Mouse (Mus musculus) A20 (cell line): ENCODE data around the gene Olfr420.

Source experiments
- DNase-seq: peaks from one replicate; pipeline ENCODE4 v3.0.0-alpha.2; 2011; ENCODE audit warnings: low read depth, low spot score

The Olfr420 gene

GRCm38 (mm10) chr1:174155333-174155732 is at the start of gene Olfr420:
Gene Olfr420, plus strand, starts transcription at chr1:174155633.
- DNase-seq = no peak

GRCm38 (mm10) chr1:174121062-174121461 is 34.4 kb upstream of the Olfr420 start, which contains the start of gene Olfr231:
Gene Olfr231, minus strand, starts transcription at chr1:174121162.
- DNase-seq = no peak

- no peak for DNase-seq
Observed at GRCm38 (mm10) chr1:174131217-174131616, 24.2 kb upstream of the Olfr420 start, which contains the start of gene Olfr424. Gene Olfr424, plus strand, starts transcription at chr1:174131517.

DNA sequence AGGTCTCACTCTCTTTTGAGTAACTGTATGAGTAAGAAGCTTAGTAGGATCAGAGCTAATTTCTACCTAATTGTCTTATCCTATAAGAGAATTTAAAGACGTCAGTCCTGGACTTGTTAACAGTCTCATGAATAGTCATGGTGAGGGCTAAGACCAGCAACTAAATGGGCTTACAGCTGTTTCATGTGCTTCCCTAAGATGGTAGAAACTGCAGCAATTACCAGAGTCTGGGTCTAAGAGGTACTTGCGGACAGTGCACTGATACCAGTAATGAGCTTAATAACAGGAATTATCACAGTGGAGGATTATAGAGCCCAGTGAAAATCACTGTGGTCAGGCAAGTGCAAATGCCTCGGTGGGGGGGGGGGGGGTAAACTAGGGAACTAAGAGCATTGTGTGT is 23.4 kb upstream of the Olfr420 start:
- DNase-seq = no peak

- peak; percentile 4 for DNase-seq
Observed at GRCm38 (mm10) chr1:174141384-174141783, 14.0 kb upstream of the Olfr420 start.

GRCm38 (mm10) chr1:174146696-174147095 is 8.7 kb upstream of the Olfr420 start:
- no peak for DNase-seq

GRCm38 (mm10) chr1:174149289-174149688 is 6.1 kb upstream of the Olfr420 start:
- DNase-seq = no peak

DNA sequence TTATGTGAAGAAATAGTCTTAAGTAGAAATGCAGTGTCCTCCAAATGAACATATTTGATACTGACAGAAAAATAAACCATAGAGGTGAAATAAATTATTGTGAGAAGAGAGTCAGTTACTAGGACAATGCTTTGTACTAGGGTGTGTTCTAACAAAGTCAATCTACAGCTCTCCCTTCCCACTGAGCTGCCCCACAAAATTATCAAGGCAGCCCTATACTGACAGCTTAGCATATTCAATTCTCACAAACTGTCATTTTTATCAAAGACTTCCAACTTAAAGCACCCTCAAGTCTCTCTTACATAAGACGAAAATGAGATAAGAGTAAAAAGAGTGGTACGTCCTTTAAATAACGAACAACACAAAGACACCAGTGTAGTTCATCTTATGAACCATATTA is 2.2 kb downstream of the Olfr420 start:
- DNase-seq = no peak

DNA sequence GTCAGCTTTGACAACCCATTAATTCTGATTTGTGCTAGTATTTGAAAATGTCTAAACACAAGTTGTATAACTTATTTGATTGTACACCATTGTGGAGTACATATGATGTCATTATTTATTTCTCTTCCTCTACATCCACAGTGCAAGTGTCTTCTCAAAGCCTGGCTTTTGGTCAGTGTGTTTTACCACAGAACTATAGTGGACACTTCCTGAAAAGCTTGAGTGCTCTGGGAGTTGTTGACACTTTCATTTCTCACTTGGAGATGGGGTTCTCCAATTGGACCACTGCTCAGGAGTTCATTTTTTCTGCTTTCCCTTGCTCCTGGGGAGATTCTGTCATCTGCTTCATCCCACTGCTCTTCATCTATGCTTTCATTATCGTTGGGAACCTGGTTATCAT is 3.1 kb downstream of the Olfr420 start:
- DNase-seq = no peak

DNA sequence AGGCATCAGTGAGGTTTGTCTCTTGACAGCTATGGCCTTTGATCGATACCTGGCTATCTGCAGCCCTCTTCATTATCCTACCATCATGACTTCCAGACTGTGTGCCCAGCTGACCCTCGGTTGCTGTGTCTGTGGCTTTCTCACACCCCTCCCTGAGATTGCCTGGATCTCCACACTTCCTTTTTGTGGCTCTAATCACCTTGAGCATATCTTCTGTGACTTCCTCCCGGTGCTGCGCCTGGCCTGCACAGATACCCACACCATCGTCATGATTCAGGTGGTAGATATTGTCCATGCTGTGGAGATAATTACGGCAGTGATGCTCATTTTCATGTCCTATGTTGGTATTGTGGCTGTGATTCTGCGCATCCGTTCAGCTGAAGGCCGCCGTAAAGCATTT is 3.7 kb downstream of the Olfr420 start:
- DNase-seq = no peak

GRCm38 (mm10) chr1:174169024-174169423 is 13.6 kb downstream of the Olfr420 start:
- no peak for DNase-seq

DNA sequence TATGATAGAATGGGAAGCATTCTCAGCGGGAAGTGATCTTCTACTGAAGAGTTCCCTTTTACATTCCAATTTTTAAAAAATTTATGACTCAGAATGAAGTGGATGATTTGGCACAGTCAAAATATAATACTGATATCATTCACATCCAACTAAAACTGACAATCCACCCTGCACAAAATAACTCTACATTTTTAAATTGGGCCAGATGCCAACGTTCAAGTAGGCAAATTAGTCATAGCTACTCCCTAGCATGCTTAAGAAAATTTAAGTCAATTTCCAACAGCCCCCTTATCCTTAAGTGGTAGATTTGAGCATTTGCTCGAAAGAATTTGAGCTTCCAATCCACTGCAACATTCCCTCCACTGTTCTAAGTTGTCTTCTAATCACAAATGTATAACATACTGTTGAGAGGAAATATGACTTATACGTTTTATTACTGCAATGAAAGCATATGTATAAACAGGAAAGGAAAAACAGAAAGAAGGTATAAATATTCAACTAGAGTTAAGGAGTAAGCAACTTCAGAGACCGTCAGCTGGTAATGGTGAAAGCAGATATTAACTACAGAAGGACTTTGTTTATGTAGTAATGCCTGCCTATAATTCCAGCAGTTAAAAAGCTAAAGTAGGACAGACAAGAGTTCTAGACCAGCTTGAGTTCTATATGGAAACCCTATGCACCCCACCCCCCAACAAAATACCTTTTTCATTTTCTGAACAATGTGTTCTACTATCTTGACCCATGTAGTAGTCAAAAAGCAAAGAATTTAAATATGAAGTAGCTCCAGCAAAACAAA is 15.5 kb downstream of the Olfr420 start:
- no peak for DNase-seq

DNA sequence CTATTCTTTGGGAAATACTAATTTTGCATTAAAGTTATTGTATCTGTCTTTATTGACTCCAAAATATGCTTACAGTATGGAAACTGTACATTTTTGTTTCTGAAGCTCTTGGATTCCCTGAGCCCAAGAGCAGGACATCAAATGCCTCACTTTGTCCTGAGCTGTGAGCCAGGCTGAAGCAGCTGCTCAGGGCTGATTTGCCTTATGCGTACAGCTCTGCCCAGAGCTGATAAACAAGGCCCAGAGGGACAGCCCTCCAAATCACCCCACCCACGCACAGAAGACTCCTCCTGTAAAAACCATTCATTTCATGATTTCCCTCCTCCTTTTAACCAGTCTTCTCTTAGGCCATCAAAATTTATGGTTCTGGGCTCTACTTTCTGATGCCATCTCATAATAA is 16.1 kb downstream of the Olfr420 start:
- DNase-seq = no peak

DNA sequence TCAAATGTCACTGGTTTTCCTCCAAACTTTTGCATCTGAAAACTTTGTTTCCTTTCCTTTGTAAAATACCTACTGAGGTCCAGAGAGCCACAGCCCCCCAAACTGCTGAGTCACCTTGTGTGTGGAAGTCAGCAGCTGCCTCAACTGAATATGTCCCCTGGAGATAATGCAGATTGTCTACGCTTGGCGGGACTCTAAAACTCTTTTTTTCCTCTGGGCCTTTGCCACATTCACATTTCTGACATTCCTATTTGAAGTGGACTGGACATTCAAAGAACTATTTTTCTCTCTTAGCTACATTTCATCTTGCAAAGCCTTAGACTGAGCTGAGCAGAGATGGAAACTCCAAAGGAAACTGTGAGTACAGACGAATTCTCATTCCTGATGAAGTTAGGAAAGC is 17.2 kb downstream of the Olfr420 start, which contains the start of gene Spta1:
Gene Spta1 (plus strand): TSS at position 172 of the 400 bp plus-strand sequence.
- no peak for DNase-seq

- DNase-seq = no peak
Observed at GRCm38 (mm10) chr1:174204699-174205098, 49.3 kb downstream of the Olfr420 start.
